Mouse (Mus musculus): ENCODE measurements around the gene Adam1a. TPM values are rescaled to one million over a fixed set of nuclear protein-coding genes. Genes with fewer than 3 reads are reported as not detected.

The Adam1a gene
- total and polyA plus RNA-seq, 3 experiments, result 1.0 to 1.9 TPM; not detected in 1

- Histone ChIP-seq H3K9me3 (replicated peaks; ENCODE audit: insufficient read depth, low read length) (no peaks in the 10 kb centered on the region), H3K9ac (ENCODE audit: control insufficient read depth, low read depth, low read length, poor library complexity, severe bottlenecking) (no peak overlapping the region), H3K79me2 (ENCODE audit: control insufficient read depth, insufficient read depth, low read length, poor library complexity) (peaks cover 11% of the 10 kb centered on the region), H3K4me1 (ENCODE audit: control insufficient read depth in 1 of 2, insufficient read depth in 2 of 2, low read length in 2 of 2) (no peaks in the 10 kb centered on the region), H3K4me3 (ENCODE audit: control insufficient read depth in 1 of 2, insufficient read depth in 1 of 2, low read depth in 2 of 2, low read length in 2 of 2) (no peak overlapping the region), H3K36me3 (ENCODE audit: control insufficient read depth in 1 of 2, insufficient read depth in 2 of 2, low read length in 2 of 2) (peaks cover 0 to 18% of the 10 kb centered on the region in 2 experiments; a peak in 2 of 4 replicates), H3K27me3 (ENCODE audit: control insufficient read depth in 1 of 2, insufficient read depth in 2 of 2, low read length in 2 of 2) (no peaks in the 10 kb centered on the region), H3K27ac (ENCODE audit: control insufficient read depth, low read depth, low read length) (no peak overlapping the region)
- no peak for DNase-seq (ENCODE audit: low read depth, low spot score)
- TF ChIP-seq EP300 (IDR thresholded peaks at IDR 0.05; ENCODE audit: low read depth in 1 of 2, low read length in 2 of 2) (no peak), TAL1 (IDR thresholded peaks at IDR 0.05; ENCODE audit: low read length) (no peak), POLR2AphosphoS5 (IDR thresholded peaks at IDR 0.05; ENCODE audit: borderline replicate concordance, low read depth, low read length) (no peak), HCFC1 (IDR thresholded peaks at IDR 0.05; ENCODE audit: low read depth, low read length) (no peak), GATA1 (IDR thresholded peaks at IDR 0.05; ENCODE audit: low read depth, low read length) (no peak), SMC3 (IDR thresholded peaks at IDR 0.05; ENCODE audit: low read depth, low read length) (no peak), MXI1 (IDR thresholded peaks at IDR 0.05; ENCODE audit: low read depth, low read length) (no peak), SIN3A (IDR thresholded peaks at IDR 0.05; ENCODE audit: low read length) (no peak), E2F4 (IDR thresholded peaks at IDR 0.05; ENCODE audit: borderline replicate concordance, low read depth, low read length) (no peak), ZC3H11A (IDR thresholded peaks at IDR 0.05; ENCODE audit: low read depth, low read length) (no peak), MYB (IDR thresholded peaks at IDR 0.05; ENCODE audit: low read depth, low read length) (no peak), MAFK (IDR thresholded peaks at IDR 0.05; ENCODE audit: borderline replicate concordance, low read depth, low read length) (no peak), CTCF (IDR thresholded peaks at IDR 0.05 in 2 of 3, conservative IDR thresholded peaks at IDR 0.05 in 1 of 3; ENCODE audit: control insufficient read depth in 1 of 3, insufficient read depth in 1 of 3, low read depth in 2 of 3, low read length in 3 of 3, poor library complexity in 1 of 3, severe bottlenecking in 1 of 3) (no peak), BHLHE40 (IDR thresholded peaks at IDR 0.05; ENCODE audit: borderline replicate concordance, low read depth, low read length) (no peak), TCF12 (IDR thresholded peaks at IDR 0.05; ENCODE audit: low read depth, low read length) (no peak), JUND (IDR thresholded peaks at IDR 0.05; ENCODE audit: low read depth, low read length) (no peak)
These were observed 8.2 kb downstream of the Adam1a start for GRCm38 (mm10) chr5:121536921-121537555.

DNA sequence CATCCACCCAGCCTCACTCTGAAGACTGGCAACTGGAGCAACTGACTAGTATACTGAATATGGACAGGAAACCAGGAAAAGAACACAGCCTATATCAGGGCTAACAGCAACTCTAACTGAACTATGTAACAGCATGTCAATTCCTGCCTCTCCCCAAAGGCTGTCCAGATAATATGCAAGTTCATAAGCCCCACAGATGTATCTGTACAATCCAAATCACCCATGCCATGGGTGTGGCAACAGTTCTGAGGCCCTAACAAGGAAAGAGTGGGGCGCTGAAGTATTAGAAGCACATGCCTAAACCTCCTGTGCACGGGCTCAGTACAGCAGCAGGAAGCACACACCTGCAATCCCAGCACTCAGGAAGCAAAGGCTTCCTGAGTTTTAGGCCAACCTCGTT is 10.2 kb downstream of the Adam1a start:
- 0 out of 2 replicates have a peak, but pooled peaks cover 2% of the 10 kb centered on the region for H3K79me2 ChIP-seq (ENCODE audit: control insufficient read depth, insufficient read depth, low read length, poor library complexity)
- TF ChIP-seq UBTF (IDR thresholded peaks at IDR 0.05; ENCODE audit: borderline replicate concordance, insufficient read depth, low read depth, low read length) (no peak), USF1 (IDR thresholded peaks at IDR 0.05; ENCODE audit: low read depth, low read length) (no peak), NRF1 (IDR thresholded peaks at IDR 0.05; ENCODE audit: insufficient read depth, low read depth, low read length, poor library complexity, severe bottlenecking) (no peak), JUND (IDR thresholded peaks at IDR 0.05; ENCODE audit: low read depth, low read length) (no peak), ZC3H11A (IDR thresholded peaks at IDR 0.05; ENCODE audit: low read depth, low read length) (no peak), MXI1 (IDR thresholded peaks at IDR 0.05; ENCODE audit: low read depth, low read length) (no peak), EP300 (IDR thresholded peaks at IDR 0.05; ENCODE audit: low read depth in 1 of 2, low read length in 2 of 2) (peak in 1 of 2 experiments; percentile 16; a peak in 1 of 4 replicates), POLR2AphosphoS2 (IDR thresholded peaks at IDR 0.05; ENCODE audit: low read length) (no peak)
- no peaks in the 10 kb centered on the region for H3K27me3 ChIP-seq (ENCODE audit: control insufficient read depth in 1 of 2, insufficient read depth in 2 of 2, low read length in 2 of 2)
- peaks cover 0 to 22% of the 10 kb centered on the region in 2 experiments; a peak in 2 of 4 replicates for H3K36me3 ChIP-seq (ENCODE audit: control insufficient read depth in 1 of 2, insufficient read depth in 2 of 2, low read length in 2 of 2)
- H3K27ac ChIP-seq (ENCODE audit: control insufficient read depth, low read depth, low read length), result no peak overlapping the region
- DNase-seq (ENCODE audit: low read depth, low spot score), result no peak
- H3K9ac ChIP-seq (ENCODE audit: control insufficient read depth, low read depth, low read length, poor library complexity, severe bottlenecking), result no peak overlapping the region
- no peak overlapping the region for H3K4me3 ChIP-seq (ENCODE audit: control insufficient read depth in 1 of 2, insufficient read depth in 1 of 2, low read depth in 2 of 2, low read length in 2 of 2)
- no peaks in the 10 kb centered on the region for H3K4me1 ChIP-seq (ENCODE audit: control insufficient read depth in 1 of 2, insufficient read depth in 2 of 2, low read length in 2 of 2)
- H3K9me3 ChIP-seq (replicated peaks; ENCODE audit: insufficient read depth, low read length), result no peaks in the 10 kb centered on the region

All from MEL (cell line).